Mouse (Mus musculus): Measurements from ENCODE around the gene Sdhaf2. TPM values are rescaled to one million over a fixed set of nuclear protein-coding genes. Genes with fewer than 3 reads are reported as not detected.
"Not testable (repeated sequence)": the region's sequence is repeated elsewhere in the genome, so short reads cannot be mapped to it uniquely, and the experiment has no call there.

Sdhaf2 gene
- 29.4 and 33.3 TPM in 2 replicates for polyA plus RNA-seq (2012; rRNA removed)

DNA sequence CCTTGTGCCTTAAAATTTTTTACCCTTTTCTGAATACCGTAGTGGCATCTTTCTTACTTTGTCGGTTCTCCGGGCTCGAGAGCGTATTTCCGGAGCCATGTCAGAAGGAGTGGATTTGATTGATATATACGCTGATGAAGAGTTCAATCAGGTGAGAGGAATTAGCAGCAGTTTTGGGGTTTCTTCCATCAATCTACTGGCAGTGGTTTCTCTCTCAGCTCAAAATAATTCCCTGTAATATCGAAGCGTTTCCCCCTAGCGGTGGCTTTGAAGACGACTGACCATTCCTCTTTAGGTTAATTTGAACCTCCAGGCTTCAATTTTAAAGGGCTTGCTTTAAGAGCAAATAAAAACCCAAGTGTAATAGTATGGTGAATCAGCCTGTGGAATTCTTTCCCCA, at the start of gene Sdhaf2:
Gene Sdhaf2, minus strand, starts transcription at position 233 of the 400 bp plus-strand sequence.
- DNase-seq (ENCODE audit: low read depth, low spot score), result peak; percentile 18
- under 1% methylated on average over 11 of the region's 11 CpGs for WGBS

- 93% methylated on average over 6 of the region's 6 CpGs for WGBS
Measured at GRCm38 (mm10) chr19:10569627-10570026, 43.7 kb upstream of the Sdhaf2 start.

GRCm38 (mm10) chr19:10565217-10565616, 39.3 kb upstream of the Sdhaf2 start:
- DNase-seq (ENCODE audit: low read depth, low spot score), result no peak
- WGBS, result 33% methylated on average over 4 of the region's 4 CpGs

More at GRCm38 (mm10) chr19:10569627-10570026, 43.7 kb upstream of the Sdhaf2 start:
- no peak for DNase-seq (ENCODE audit: low read depth, low spot score)

DNA sequence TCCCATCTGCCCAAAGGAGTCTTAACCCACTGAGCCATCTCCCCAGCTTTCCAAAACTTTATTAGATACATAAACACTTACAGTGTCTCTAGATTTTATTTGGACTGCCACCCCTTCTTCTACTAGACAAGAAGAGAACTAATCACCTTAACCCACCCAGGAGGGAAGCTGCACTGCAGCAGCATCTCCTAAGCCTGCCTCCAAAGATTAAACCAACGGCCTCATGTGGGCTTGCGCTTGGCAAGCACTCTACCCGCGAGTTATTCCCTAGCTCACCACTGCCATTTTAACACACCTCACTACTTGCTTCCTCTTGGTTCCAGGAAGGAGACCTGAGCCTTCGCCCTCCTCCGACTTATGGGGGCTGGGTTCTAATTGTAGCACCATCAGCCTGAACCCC, 38.3 kb upstream of the Sdhaf2 start:
- DNase-seq (ENCODE audit: low read depth, low spot score), result no peak
- 80% methylated on average over 6 of the region's 6 CpGs for WGBS

DNA sequence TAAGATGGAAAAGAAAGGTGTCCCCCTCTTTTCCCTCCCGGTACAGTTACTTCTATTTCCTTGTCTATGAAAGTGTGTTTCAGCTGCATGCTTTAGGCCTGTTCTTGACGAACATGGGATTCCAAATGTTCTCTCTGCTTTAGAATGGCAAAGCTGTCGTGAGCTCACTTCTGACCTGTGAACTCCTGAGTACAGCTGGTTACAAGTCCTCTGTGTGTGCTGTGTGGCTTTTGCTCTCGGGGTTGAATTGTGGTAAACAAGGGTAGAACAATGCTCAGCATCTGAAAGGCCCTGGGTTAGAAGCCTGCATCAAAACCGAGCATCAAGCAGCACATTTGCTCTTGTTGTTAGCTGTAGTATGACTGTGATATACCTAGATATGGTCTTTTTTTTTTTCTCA, 36.4 kb upstream of the Sdhaf2 start:
- DNase-seq (ENCODE audit: low read depth, low spot score), result no peak
- WGBS, result 64% methylated on average over 5 of the region's 5 CpGs

GRCm38 (mm10) chr19:10561558-10562314, 35.8 kb upstream of the Sdhaf2 start:
- DNase-seq (ENCODE audit: low read depth, low spot score), result no peak
- 55% methylated on average over 6 of the region's 6 CpGs for WGBS

- DNase-seq (ENCODE audit: low read depth, low spot score), result no peak
- 49% methylated on average over 5 of the region's 5 CpGs for WGBS
Measured at GRCm38 (mm10) chr19:10560108-10560507, 34.2 kb upstream of the Sdhaf2 start.

DNA sequence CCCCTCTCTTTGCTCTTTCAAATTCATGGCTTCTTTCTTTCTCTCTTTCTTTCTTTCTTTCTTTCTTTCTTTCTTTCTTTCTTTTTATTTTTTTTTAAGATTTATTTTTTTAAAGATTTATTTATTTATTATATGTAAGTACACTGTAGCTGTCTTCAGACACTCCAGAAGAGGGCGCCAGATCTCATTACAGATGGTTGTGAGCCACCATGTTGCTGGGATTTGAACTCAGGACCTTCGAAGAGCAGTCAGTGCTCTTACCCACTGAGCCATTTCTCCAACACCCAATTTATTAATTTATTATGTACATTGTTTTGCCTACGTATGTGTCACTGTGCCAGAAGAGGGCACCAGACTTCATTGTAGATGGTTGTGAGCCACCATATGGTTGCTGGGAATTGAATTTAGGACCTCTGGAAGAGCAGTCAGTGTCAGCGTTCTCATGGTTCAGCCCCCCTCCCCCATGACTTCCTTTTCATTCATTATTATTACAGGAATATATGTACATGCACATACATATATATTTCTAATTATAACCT, 32.0 kb upstream of the Sdhaf2 start:
- WGBS, result 68% methylated on average over 4 of the region's 4 CpGs
- not testable (repeated sequence) for DNase-seq (ENCODE audit: low read depth, low spot score)

DNA sequence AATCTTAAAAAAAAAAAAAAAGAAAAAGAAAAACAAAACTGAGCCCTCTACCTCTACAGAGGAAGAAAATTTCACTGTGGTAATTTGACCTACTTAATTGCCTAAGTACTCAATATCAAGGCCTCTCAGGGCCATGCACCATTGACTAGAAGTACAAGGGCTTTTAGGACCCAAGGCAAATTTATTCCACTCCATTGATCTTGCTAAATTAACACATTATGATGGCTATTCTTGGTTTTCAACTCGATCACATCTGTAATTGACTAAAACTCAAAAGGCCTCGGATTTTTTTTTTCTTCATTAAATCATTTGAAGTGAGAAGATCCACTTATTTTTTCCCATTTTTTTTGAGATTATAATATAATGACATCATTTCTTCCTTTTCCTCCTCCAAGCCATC, 31.5 kb upstream of the Sdhaf2 start:
- 87% methylated on average over 2 of the region's 2 CpGs for WGBS
- no peak for DNase-seq (ENCODE audit: low read depth, low spot score)

DNA sequence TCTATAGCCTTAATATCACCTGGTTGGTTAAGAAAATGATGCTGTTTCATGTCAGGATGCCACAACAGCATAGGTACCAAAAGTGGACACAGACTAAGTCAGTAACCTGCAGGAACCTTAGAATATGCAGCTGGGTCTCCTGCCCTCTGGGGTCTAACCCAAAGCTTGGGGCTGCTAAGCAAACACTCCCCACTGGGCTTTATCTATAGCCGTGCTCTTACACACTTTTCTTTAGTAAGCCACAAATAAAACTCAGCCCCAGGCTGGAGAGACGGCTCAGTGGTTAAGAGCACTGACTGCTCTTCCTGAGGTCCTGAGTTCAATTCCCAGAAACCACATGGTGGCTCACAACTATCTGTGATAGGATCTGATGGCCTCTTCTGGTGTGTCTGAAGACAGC, 31.1 kb upstream of the Sdhaf2 start:
- 80% methylated on average over 2 of the region's 2 CpGs for WGBS
- DNase-seq (ENCODE audit: low read depth, low spot score), result no peak

- no peak for DNase-seq (ENCODE audit: low read depth, low spot score)
- under 1% methylated on average over 43 of the region's 43 CpGs for WGBS
Measured at GRCm38 (mm10) chr19:10555624-10556510, 29.9 kb upstream of the Sdhaf2 start, which contains the start of gene Tmem216. Gene Tmem216 (minus strand): TSS chr19:10556238.

- WGBS, result 96% methylated on average over 5 of the region's 5 CpGs
- DNase-seq (ENCODE audit: low read depth, low spot score), result no peak
Measured at GRCm38 (mm10) chr19:10539454-10539853, 13.5 kb upstream of the Sdhaf2 start.

GRCm38 (mm10) chr19:10530082-10530481, 4.1 kb upstream of the Sdhaf2 start:
- 89% methylated on average over 1 of the region's 1 CpGs for WGBS
- no peak for DNase-seq (ENCODE audit: low read depth, low spot score)

DNA sequence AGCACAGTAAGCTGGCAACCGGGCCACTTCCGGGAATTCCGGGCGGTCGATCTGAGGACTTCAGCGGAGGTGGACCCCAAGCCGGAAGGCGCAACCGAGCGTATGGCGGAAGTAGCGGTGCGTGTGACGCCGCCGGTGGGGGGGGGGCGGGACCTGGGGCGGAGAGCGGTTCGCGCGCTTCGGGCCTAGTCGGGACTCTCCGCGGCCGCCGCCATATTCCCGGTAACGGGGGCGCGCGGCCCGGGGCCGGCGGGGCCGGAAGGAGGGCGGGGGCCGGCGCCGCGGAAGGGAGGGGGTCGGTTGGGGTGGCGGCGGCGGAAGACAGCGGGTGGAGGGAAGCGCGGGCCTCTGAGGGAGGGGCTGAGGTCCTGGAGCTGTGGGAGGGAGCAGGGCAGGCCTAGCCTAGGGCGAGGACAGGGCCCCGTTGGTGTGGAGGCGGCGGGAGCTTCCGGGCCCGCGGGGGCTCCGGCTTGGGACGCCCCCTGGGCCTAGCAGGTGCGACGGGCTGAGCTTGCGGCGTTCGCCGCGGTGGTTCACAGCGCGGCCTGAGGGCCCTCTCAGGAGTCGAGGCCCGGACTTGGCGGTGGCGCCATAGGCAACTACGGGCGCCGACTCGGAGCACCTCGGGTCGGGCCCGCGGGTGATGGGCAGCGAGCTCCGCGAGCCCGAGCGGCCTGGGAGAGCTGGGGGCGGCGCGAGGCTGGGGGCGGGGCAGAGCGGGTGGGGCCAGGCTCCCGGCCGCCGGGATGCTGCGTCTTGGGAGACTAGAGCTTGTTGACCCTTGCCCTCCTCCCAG, 638 bp downstream of the Sdhaf2 start, which contains the start of gene Cpsf7:
Gene Cpsf7, plus strand, starts transcription at position 161 of the 796 bp plus-strand sequence.
- DNase-seq (ENCODE audit: low read depth, low spot score), result peak; percentile 77
- under 1% methylated on average over 90 of the region's 93 CpGs for WGBS

- DNase-seq (ENCODE audit: low read depth, low spot score), result no peak
- under 1% methylated on average over 19 of the region's 19 CpGs for WGBS
Measured at GRCm38 (mm10) chr19:10524784-10525105, 1.2 kb downstream of the Sdhaf2 start.

DNA sequence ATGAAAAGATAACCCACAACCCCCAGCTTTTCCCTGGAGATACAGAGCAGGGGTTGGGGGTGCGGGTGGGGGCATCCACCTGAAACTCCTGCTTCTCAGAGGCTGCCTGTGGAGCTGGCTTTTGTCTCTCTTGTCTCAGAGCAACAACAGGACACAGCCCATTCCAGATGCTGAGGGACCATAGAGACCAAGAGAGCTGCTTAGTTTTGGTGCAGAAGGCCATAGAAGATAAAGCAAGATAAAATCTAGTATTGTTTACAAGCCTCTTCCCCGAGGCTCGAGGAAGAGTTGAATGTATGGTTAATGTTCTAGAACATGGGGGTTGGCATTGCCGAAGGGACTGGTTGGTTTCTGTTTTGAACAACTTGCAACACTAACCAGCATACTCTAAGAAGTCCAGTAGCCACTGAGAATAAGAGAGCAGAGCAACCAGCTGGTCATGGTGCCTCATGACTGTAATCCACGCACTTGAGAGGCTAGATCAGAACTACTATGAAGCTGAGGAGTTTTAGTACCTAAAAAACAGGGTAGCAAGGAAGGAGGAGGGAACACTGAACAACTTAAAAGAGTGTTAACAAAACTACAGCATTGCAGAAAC, 2.4 kb downstream of the Sdhaf2 start:
- no peak for DNase-seq (ENCODE audit: low read depth, low spot score)
- 56% methylated on average over 5 of the region's 5 CpGs for WGBS

DNA sequence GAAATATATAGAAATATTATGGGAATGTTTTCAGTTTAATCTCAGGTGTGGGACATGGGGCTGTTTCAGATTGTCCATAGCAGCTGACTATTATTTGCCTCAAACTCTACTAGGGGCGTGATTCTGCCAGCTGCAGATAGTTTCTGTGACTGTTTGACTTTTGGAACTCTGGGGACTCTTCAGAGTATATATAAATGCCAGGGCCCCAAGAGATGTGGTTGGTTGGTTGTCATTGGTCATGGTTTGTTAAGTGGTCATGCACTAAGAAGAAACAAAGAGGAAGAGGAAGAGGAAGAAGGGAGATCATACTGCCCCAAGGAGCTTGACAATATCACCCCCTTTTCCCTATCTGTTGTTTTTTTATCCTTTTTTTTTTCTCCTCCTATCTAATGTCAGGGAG, 4.0 kb downstream of the Sdhaf2 start:
- 47% methylated on average over 1 of the region's 1 CpGs for WGBS

DNA sequence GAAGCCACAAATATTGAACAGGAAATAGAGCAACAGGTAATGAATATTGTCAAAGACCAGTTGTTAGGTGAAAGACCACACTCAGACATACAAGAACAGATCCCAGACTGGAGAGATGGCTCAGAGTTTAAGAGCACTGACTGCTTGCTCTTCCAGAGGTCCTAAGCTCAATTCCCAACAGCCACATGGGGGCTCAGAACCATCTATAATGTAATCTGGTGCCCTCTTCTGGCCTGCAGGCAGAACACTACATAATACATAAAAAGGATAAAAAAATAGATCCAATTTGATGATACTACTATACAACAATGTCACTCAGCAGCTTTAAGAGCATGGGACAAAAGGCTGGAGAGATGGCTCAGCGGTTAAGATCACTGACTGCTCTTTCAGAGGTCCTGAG, 5.6 kb downstream of the Sdhaf2 start:
- no peak for DNase-seq (ENCODE audit: low read depth, low spot score)
- 48% methylated on average over 1 of the region's 1 CpGs for WGBS

More for the DNA sequence above, 4.0 kb downstream of the Sdhaf2 start:
- DNase-seq (ENCODE audit: low read depth, low spot score), result no peak

DNA sequence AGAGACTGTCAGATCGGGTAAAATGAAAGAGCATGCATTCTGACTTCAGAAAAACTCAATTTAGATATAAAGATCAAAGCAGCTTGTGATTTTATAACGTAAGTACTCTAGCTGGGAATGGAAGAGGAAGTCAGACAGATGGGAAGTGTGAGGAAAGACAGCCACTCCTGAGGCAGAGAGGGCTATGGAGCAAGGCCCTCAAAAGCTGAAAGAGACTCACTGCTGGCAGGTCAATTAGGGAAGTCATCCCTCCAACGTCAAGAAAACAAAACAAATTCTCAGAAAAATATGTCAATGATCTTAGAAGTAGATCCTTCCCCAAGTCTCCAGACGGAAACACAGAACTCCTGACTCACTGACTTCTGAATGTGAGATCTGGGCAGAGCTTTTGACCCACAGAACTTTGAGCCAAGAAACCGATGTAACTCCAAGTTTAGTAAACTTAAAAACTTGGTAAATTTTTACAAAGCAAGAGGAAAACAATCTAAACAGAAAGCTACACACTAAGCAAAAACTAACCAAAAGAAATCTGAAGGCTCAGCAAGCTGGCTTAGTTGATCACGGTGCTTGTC, 15.1 kb downstream of the Sdhaf2 start:
- 66% methylated on average over 6 of the region's 6 CpGs for WGBS
- no peak for DNase-seq (ENCODE audit: low read depth, low spot score)
